Mouse (Mus musculus): ENCODE results near the gene Scube2. TPM values are rescaled to one million over a fixed set of nuclear protein-coding genes. Genes with fewer than 3 reads are reported as not detected.

Gene Scube2
- polyA plus RNA-seq, 1 experiment = not detected

GRCm38 (mm10) chr7:109772251-109772650 is 93.2 kb downstream of the Scube2 start:
- no peak overlapping the region for H3K4me2 ChIP-seq (ENCODE audit: low read depth)
- no peaks in the 10 kb centered on the region for H3K36me3 ChIP-seq (ENCODE audit: control insufficient read depth, insufficient read depth)
- no peaks in the 10 kb centered on the region for H3K79me2 ChIP-seq (ENCODE audit: control insufficient read depth, insufficient read depth)
- no peak overlapping the region for H3ac ChIP-seq (ENCODE audit: control insufficient read depth, insufficient read length)
- TF ChIP-seq REST (IDR thresholded peaks at IDR 0.05; ENCODE audit: insufficient read depth, insufficient read length) (no peak), TCF12 (IDR thresholded peaks at IDR 0.05; ENCODE audit: insufficient read depth, poor library complexity, severe bottlenecking) (no peak), E2F4 (IDR thresholded peaks at IDR 0.05; ENCODE audit: insufficient read depth) (no peak), MYOD1 (IDR thresholded peaks at IDR 0.05; ENCODE audit: control insufficient read depth in 1 of 3, insufficient read length in 2 of 3, low read depth in 2 of 3) (no peak), MAX (IDR thresholded peaks at IDR 0.05; ENCODE audit: low read depth) (no peak), POLR2A (IDR thresholded peaks at IDR 0.05; ENCODE audit: insufficient read length, low read depth) (no peak), USF1 (IDR thresholded peaks at IDR 0.05; ENCODE audit: low read depth) (no peak), SRF (IDR thresholded peaks at IDR 0.05; ENCODE audit: control insufficient read depth, insufficient read length, low read depth) (no peak), CEBPB (IDR thresholded peaks at IDR 0.05; ENCODE audit: insufficient read depth, poor library complexity, severe bottlenecking) (no peak), TCF3 (IDR thresholded peaks at IDR 0.05; ENCODE audit: insufficient read length, low read depth) (no peak)
- H3K27me3 ChIP-seq (ENCODE audit: control insufficient read depth, insufficient read depth, insufficient read length) = peaks cover 4% of the 10 kb centered on the region
- H3K4me3 ChIP-seq = no peak overlapping the region

- Histone ChIP-seq H3K36me3 (ENCODE audit: control insufficient read depth, insufficient read depth) (no peaks in the 10 kb centered on the region), H3K79me2 (ENCODE audit: control insufficient read depth, insufficient read depth) (no peaks in the 10 kb centered on the region), H3K27me3 (ENCODE audit: control insufficient read depth, insufficient read depth, insufficient read length) (peaks cover 6% of the 10 kb centered on the region), H3K4me3 (no peak overlapping the region), H3K4me2 (ENCODE audit: low read depth) (no peak overlapping the region), H3ac (ENCODE audit: control insufficient read depth, insufficient read length) (no peak overlapping the region)
- no peak for TF ChIP-seq POLR2AphosphoS2 (IDR thresholded peaks at IDR 0.05; ENCODE audit: insufficient read length, low read depth)
- no peak for TF ChIP-seq MYOG (IDR thresholded peaks at IDR 0.05; ENCODE audit: control insufficient read depth in 1 of 3, insufficient read depth in 1 of 3, insufficient read length in 2 of 3, low read depth in 2 of 3)
- TF ChIP-seq MYOD1 (IDR thresholded peaks at IDR 0.05; ENCODE audit: control insufficient read depth in 1 of 3, insufficient read length in 2 of 3, low read depth in 2 of 3) = no peak
- TF ChIP-seq SRF (IDR thresholded peaks at IDR 0.05; ENCODE audit: control insufficient read depth, insufficient read length, low read depth) = no peak
- no peak for TF ChIP-seq MAX (IDR thresholded peaks at IDR 0.05; ENCODE audit: low read depth)
- no peak for TF ChIP-seq REST (IDR thresholded peaks at IDR 0.05; ENCODE audit: insufficient read depth, insufficient read length)
- TF ChIP-seq TCF12 (IDR thresholded peaks at IDR 0.05; ENCODE audit: insufficient read depth, poor library complexity, severe bottlenecking) = no peak
- no peak for TF ChIP-seq POLR2A (IDR thresholded peaks at IDR 0.05; ENCODE audit: insufficient read length, low read depth)
Observed at GRCm38 (mm10) chr7:109768699-109769383, 96.6 kb downstream of the Scube2 start.

GRCm38 (mm10) chr7:109767575-109768350 is 97.7 kb downstream of the Scube2 start:
- no peak overlapping the region for H3ac ChIP-seq (ENCODE audit: control insufficient read depth, insufficient read length)
- H3K36me3 ChIP-seq (ENCODE audit: control insufficient read depth, insufficient read depth) = no peaks in the 10 kb centered on the region
- no peak overlapping the region for H3K4me3 ChIP-seq
- no peaks in the 10 kb centered on the region for H3K79me2 ChIP-seq (ENCODE audit: control insufficient read depth, insufficient read depth)
- peaks cover 6% of the 10 kb centered on the region for H3K27me3 ChIP-seq (ENCODE audit: control insufficient read depth, insufficient read depth, insufficient read length)
- TF ChIP-seq TCF12 (IDR thresholded peaks at IDR 0.05; ENCODE audit: insufficient read depth, poor library complexity, severe bottlenecking) (no peak), CEBPB (IDR thresholded peaks at IDR 0.05; ENCODE audit: insufficient read depth, poor library complexity, severe bottlenecking) (no peak), REST (IDR thresholded peaks at IDR 0.05; ENCODE audit: insufficient read depth, insufficient read length) (no peak), E2F4 (IDR thresholded peaks at IDR 0.05; ENCODE audit: insufficient read depth) (no peak), MAX (IDR thresholded peaks at IDR 0.05; ENCODE audit: low read depth) (no peak), SRF (IDR thresholded peaks at IDR 0.05; ENCODE audit: control insufficient read depth, insufficient read length, low read depth) (no peak), POLR2AphosphoS2 (IDR thresholded peaks at IDR 0.05; ENCODE audit: insufficient read length, low read depth) (no peak), MYOG (IDR thresholded peaks at IDR 0.05; ENCODE audit: control insufficient read depth in 1 of 3, insufficient read depth in 1 of 3, insufficient read length in 2 of 3, low read depth in 2 of 3) (no peak), TCF3 (IDR thresholded peaks at IDR 0.05; ENCODE audit: insufficient read length, low read depth) (no peak), POLR2A (IDR thresholded peaks at IDR 0.05; ENCODE audit: insufficient read length, low read depth) (no peak), MYOD1 (IDR thresholded peaks at IDR 0.05; ENCODE audit: control insufficient read depth in 1 of 3, insufficient read length in 2 of 3, low read depth in 2 of 3) (no peak), USF1 (IDR thresholded peaks at IDR 0.05; ENCODE audit: low read depth) (no peak)
- H3K4me2 ChIP-seq (ENCODE audit: low read depth) = no peak overlapping the region

- peaks cover 6% of the 10 kb centered on the region for H3K27me3 ChIP-seq (ENCODE audit: control insufficient read depth, insufficient read depth, insufficient read length)
- H3ac ChIP-seq (ENCODE audit: control insufficient read depth, insufficient read length) = no peak overlapping the region
- no peak overlapping the region for H3K4me3 ChIP-seq
- H3K79me2 ChIP-seq (ENCODE audit: control insufficient read depth, insufficient read depth) = no peaks in the 10 kb centered on the region
- no peaks in the 10 kb centered on the region for H3K36me3 ChIP-seq (ENCODE audit: control insufficient read depth, insufficient read depth)
- TF ChIP-seq MYOD1 (IDR thresholded peaks at IDR 0.05; ENCODE audit: control insufficient read depth in 1 of 3, insufficient read length in 2 of 3, low read depth in 2 of 3) (no peak), TCF12 (IDR thresholded peaks at IDR 0.05; ENCODE audit: insufficient read depth, poor library complexity, severe bottlenecking) (no peak), TCF3 (IDR thresholded peaks at IDR 0.05; ENCODE audit: insufficient read length, low read depth) (no peak), E2F4 (IDR thresholded peaks at IDR 0.05; ENCODE audit: insufficient read depth) (no peak), REST (IDR thresholded peaks at IDR 0.05; ENCODE audit: insufficient read depth, insufficient read length) (no peak)
- no peak overlapping the region for H3K4me2 ChIP-seq (ENCODE audit: low read depth)
Observed at GRCm38 (mm10) chr7:109764009-109764408, 101.5 kb downstream of the Scube2 start.
